Mouse (Mus musculus) c-Kit-negative CD71-positive TER-119-positive erythroid progenitor cells, embryonic 14.5 days (primary cell): ENCODE measurements around the gene Dlx3.

Experiments
- DNase-seq: peaks from one replicate; pipeline ENCODE4 v3.0.0-alpha.2; 2013; ENCODE audit warnings: low read depth, low spot score

Gene Dlx3

GRCm38 (mm10) chr11:95153116-95153515, 33.2 kb downstream of the Dlx3 start:
- no peak for DNase-seq

- no peak for DNase-seq
Measured at GRCm38 (mm10) chr11:95153681-95154080, 33.8 kb downstream of the Dlx3 start.

- DNase-seq: no peak
Measured at GRCm38 (mm10) chr11:95155511-95155910, 35.6 kb downstream of the Dlx3 start.

- no peak for DNase-seq
Measured at GRCm38 (mm10) chr11:95157356-95157755, 37.4 kb downstream of the Dlx3 start.

GRCm38 (mm10) chr11:95157872-95158271, 38.0 kb downstream of the Dlx3 start:
- DNase-seq: no peak

GRCm38 (mm10) chr11:95159763-95160371, 39.9 kb downstream of the Dlx3 start:
- no peak for DNase-seq

- no peak for DNase-seq
Measured at GRCm38 (mm10) chr11:95160693-95161092, 40.8 kb downstream of the Dlx3 start.

GRCm38 (mm10) chr11:95161708-95162107, 41.8 kb downstream of the Dlx3 start:
- DNase-seq: no peak

GRCm38 (mm10) chr11:95165857-95166256, 45.9 kb downstream of the Dlx3 start:
- no peak for DNase-seq
